Mouse (Mus musculus) layer of hippocampus, postnatal 36 days (tissue): ENCODE results near the gene Plcg1. TPM values are rescaled to one million over a fixed set of nuclear protein-coding genes. Genes with fewer than 3 reads are reported as not detected.

Source experiments
- DNase-seq, 2 experiments: peaks; one replicate each; pipeline ENCODE4 v3.0.0; 2022
- total RNA-seq, 2 experiments: library from RNA; stranded (reverse); gene quantifications; 2 replicates each; pipeline ENCODE4 v1.2.3; 2021

The Plcg1 gene
- total RNA-seq, 2 experiments from 2014 or later, result 95.8 to 112 TPM

DNA sequence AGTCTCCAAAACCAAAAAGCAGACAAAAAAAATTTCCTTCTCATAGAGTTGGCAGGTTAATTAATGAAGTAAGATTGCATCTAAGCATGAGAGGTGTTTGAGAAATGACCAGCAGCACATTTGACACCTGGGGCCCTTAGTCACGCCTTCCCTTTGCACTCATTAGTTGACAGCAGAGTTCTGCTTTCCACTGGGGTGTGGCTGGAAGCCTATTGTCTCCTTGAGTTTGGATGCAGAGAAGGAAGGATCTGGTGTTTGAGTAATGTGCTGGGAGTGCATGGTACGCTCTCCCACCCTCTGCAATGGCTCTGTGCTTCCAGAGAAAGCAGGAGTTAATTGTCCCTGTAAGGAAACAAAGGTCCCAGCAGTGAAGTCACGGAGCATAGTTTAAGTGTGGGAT lies 5.4 kb downstream of the Plcg1 start:
- no peak for DNase-seq

GRCm38 (mm10) chr2:160738354-160738753 lies 7.3 kb downstream of the Plcg1 start:
- no peak for DNase-seq

- no peak for DNase-seq
Observed at GRCm38 (mm10) chr2:160739647-160740356, 8.7 kb downstream of the Plcg1 start.

- no peak for DNase-seq
Observed at GRCm38 (mm10) chr2:160740521-160741156, 9.5 kb downstream of the Plcg1 start.

GRCm38 (mm10) chr2:160741580-160741979 lies 10.5 kb downstream of the Plcg1 start:
- DNase-seq, result no peak

DNA sequence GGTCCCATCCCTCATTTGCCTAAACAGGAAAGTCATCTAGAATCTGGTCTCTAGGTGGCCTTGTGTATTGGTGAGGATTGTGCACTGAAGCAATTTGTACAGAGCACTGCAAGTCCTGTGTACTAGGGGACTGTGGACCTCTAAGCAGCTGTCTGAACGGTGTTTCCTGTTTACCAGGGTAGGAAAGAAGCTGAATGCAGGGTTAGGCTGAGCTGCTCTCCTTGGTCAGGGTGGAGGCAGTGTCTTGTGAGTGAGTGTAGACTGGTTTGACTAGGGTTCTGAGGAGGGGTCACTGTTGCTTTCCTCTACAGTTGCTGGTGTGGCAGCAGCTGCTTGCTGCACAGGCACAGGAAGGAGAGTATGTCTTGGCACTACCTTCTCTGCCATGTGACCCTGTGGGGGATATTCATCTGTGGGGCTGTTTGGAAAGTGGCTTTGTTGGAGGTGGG lies 11.1 kb downstream of the Plcg1 start:
- no peak for DNase-seq

DNA sequence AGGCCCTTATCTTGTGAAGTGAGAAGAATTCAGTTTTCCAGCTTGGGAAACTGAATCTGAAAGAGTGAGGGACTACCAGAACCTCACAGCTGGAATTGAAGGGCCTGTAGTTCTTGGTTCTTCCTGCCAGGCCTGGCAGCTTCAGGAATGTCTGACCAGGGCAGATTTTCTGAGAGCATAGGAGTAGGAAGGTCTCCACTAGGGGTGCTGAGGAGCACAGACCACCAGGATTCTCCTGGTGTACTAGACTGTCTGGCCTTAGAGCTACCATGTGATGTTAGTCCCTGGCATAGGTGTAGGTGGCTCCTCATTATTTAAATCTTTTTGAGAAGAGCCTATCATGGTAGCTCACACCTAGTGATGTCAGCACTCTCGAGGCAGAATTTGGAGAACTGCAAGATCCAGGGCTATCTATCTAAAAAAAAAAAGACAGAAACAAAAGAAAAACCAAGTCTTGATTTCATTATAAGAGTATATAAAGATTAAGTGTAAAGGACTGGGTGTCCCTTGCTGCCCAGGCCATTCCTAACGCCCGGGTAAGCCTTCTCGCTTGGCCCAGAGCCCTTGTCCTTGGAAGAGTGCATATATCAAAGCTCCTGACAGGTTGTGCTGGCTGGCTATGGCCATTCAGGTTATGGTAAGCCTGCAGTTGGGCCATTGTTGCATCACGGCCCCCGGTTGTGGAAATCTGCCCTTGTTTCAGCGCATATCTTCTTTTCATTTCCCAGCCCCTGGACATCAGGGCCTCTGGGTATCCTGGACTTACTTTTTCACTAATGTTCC lies 13.1 kb downstream of the Plcg1 start:
- no peak for DNase-seq

- no peak for DNase-seq
Observed at GRCm38 (mm10) chr2:160744823-160745210, 13.7 kb downstream of the Plcg1 start.

GRCm38 (mm10) chr2:160745497-160745896 lies 14.4 kb downstream of the Plcg1 start:
- no peak for DNase-seq

DNA sequence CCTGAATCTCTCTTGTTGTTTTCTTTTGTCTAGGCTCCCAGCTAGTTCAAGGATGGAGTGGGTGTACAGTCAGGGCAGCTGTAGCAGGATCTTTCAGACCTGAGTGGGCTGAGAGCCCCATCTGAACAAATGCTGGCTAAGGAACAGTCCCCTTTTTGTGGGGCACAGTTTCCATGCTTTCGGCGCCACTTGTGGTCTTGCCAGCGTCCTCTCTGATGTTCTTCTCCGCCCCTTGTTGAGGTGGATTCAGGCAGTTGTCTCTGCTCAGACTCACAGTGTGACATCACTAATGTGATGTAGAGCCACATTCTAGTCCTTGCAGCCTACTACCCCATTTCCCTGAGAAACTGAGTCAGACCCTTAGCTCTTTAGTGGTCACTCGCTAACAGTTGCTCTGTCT lies 15.5 kb downstream of the Plcg1 start:
- DNase-seq, result no peak

DNA sequence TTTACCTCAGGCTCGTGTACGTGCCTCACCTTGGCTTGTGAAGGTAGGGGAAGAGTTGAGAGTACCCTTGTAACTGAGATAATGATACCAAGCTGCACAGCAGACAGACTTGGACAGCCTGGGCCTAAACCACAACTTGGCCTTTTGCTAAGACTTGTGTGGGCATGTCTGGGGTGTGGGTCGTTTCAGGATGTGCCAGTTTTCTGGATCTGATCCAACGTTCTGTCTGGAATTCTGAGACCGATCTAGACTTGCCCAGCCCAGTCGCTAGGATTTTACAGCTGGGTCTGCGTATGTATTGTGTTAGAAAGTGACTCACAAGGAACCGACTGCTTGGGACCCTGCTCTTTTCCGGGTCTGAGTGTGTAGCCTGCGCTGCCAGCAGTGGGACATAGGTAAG lies 16.0 kb downstream of the Plcg1 start:
- DNase-seq, result no peak

GRCm38 (mm10) chr2:160756583-160757203 lies 25.6 kb downstream of the Plcg1 start:
- DNase-seq, result no peak

DNA sequence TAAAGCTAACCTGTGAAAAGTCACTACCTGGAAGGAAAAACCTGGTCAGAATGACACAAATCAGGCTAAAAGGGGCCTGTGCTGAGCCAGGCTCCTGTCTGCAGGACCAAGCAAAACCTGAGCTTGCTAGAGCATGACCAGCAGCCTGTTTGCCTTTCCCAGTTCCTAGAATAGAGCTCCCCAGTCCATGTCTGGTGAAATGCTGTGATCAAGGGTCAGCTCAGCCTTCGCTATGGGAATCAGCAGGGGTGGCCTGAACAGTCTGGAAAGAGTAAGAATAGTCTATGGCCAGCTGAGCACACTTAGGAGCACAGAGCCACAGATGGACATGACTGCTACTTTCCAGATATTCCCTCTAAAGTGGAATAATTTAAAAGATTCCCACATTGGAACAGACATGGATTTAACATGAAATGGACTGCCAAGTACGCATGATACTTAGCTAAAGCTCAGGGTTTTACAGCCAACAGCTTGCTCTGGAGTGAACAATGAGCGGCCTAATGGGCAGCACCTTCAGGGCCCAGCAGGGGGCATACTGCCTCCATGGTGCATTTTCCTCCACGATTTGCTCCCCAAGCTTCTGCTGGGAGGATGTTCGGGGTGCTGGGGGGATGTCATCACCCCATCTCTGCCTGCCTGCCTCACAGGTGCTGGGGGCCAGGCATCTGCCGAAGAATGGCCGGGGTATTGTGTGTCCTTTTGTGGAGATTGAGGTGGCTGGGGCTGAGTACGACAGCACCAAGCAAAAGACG lies 29.5 kb downstream of the Plcg1 start:
- DNase-seq, result peak; percentile 60 to 64

- no peak for DNase-seq
Observed at GRCm38 (mm10) chr2:160763816-160764215, 32.7 kb downstream of the Plcg1 start.

GRCm38 (mm10) chr2:160764386-160764785 lies 33.3 kb downstream of the Plcg1 start:
- no peak for DNase-seq

DNA sequence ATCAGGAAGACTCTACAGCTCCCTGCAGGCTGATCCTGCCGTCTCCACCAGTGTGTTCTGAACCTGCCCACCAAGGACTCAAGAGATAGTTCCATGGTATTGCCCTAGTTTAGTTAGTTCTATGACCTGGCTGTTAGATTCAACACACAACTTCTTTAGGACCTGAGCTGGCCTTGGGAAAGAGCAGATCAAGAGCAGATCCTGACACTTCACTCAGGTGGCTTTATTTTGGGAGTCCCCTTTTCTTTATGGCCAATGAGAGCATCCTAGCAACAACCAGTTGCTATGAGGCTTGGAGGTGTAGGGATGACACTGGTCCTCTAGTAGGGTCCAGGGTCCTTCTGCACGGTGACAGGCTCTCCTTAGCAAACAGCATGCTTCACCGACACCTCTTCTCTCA lies 34.0 kb downstream of the Plcg1 start:
- DNase-seq, result no peak

- no peak for DNase-seq
Observed at GRCm38 (mm10) chr2:160766371-160766771, 35.3 kb downstream of the Plcg1 start.

- no peak for DNase-seq
Observed at GRCm38 (mm10) chr2:160767201-160767600, 36.1 kb downstream of the Plcg1 start.

DNA sequence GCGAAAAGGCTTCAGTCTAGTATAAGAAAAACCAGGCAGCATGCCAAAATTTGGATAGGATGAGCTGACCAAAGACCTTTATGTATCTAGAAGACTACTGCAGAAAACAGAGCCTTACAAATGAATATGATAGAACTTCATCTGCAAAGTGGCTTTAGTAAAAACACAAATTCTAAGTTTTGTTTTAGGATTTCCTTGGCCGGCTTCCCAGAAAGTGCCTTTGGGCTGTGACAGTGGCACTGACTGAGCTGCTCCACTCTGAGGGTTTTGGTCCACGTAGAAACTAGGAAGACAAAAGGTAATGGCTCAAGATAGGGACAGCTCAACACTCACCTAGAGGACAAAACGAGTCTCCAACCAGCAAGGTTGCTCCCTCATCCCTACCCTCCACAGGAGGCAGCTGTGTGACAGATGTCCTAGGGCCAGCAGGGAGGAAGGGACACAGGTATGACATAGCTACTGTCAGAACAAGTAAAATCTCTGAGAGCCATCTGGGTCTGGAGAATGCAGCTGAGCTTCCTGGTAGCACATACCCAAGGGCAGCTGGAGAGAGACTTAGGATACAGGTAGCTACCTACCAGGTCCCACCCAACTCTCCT lies 37.1 kb downstream of the Plcg1 start:
- no peak for DNase-seq

DNA sequence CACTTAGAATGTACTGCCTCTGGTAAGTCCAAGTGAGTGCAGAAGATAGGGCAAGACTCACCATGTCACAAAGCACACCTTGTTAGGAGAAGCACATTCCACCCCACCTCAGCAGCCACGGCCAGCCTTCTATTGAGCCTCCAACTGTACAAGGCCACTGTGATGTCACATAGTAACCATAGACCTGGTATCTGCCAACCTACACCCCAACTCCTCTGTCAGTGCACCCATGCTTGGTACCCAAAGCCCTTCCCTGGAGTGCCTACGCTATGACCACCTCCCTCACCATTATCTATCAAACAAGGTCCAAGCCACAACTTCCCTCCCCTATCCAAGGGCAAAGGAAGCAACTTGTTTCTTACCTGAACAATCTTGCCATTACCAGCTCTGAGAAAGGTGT lies 37.9 kb downstream of the Plcg1 start:
- no peak for DNase-seq

- no peak for DNase-seq
Observed at GRCm38 (mm10) chr2:160770409-160770808, 39.3 kb downstream of the Plcg1 start.

DNA sequence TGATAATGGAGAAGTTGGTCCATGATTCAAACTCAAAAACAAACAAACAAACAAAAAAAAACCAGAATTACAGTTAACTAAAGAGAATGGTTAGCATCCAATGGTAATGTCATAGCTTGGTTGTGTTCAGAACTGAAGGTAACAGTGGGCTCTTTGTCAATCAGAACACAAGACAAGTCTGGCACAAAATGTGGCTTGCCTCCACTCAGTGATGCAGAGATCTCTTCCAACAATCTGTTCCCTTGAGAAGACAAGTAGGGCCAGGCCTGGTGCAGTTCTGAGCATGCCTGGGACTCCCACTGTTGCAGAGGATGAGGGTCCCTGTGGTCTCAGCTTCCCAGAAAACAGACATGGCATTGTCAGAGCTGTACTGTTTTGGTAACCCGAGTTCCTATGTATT lies 39.8 kb downstream of the Plcg1 start:
- DNase-seq, result peak in 1 of 2 experiments; percentile 42
